Mouse (Mus musculus): ENCODE measurements around the gene Atp5g2.

- no peak for TF ChIP-seq HCFC1 (IDR thresholded peaks at IDR 0.05; ENCODE audit: borderline replicate concordance, insufficient read depth, low read length)
- no peak for TF ChIP-seq ZNF384 (IDR thresholded peaks at IDR 0.05; ENCODE audit: low read depth, low read length)
- TF ChIP-seq CHD2 (IDR thresholded peaks at IDR 0.05; ENCODE audit: low read depth, low read length), result no peak
Measured at GRCm38 (mm10) chr15:102623121-102623520, 49.0 kb downstream of the Atp5g2 start.

All from ES-E14 (cell line).